Mouse (Mus musculus): ENCODE data around the gene Itgb2l. TPM values are rescaled to one million over a fixed set of nuclear protein-coding genes. Genes with fewer than 3 reads are reported as not detected.

The Itgb2l gene
- not detected for polyA plus RNA-seq (2012; fragmentation: generic; extraction: Trizol)

GRCm38 (mm10) chr16:96443468-96443867 lies at the start of gene Itgb2l:
TSS of gene Itgb2l (minus strand) at chr16:96443619.

GRCm38 (mm10) chr16:96467445-96467844 lies 24.0 kb upstream of the Itgb2l start, which contains the start of gene Pcp4:
TSS of gene Pcp4 (plus strand) at chr16:96467606.

Other genes starting within 250 kb of the Itgb2l start
- gene Sh3bgr, start 243.2 kb downstream of the Itgb2l start, polyA plus RNA-seq (2012; fragmentation: generic; extraction: Trizol), result under 1 TPM in 1 of 2 experiments, not detected in 1; 0.15 TPM
- gene B3galt5, start 207.8 kb downstream of the Itgb2l start, polyA plus RNA-seq (2012; fragmentation: generic; extraction: Trizol), result not detected
- gene Pcp4, start 24.0 kb upstream of the Itgb2l start, polyA plus RNA-seq (2012; fragmentation: generic; extraction: Trizol), result not detected